Mouse (Mus musculus) heart, embryonic 11.5 days (tissue): ENCODE results near the gene Chpf2. TPM values are rescaled to one million over a fixed set of nuclear protein-coding genes. Genes with fewer than 3 reads are reported as not detected.

Source experiments
- ATAC-seq: fragments of 200-750 bp; cut with Nextera tagmentation; replicated peaks from 2 replicates; pipeline ENCODE4 v1.8.0; 2017; ENCODE audit warnings: moderate library complexity; ENCODE audit not compliant: insufficient number of reproducible peaks, low FRiP score, low TSS enrichment
- H3K27ac ChIP-seq: fragments of 300-500 bp; sonication (generic); 2 replicates; pipeline ENCODE4 v1.5.1; 2014; ENCODE audit warnings: mild to moderate bottlenecking, low read depth, low read length
- H3K27me3 ChIP-seq: fragments of 300-500 bp; sonication (generic); 2 replicates; pipeline ENCODE4 v1.6.1; 2014; ENCODE audit warnings: mild to moderate bottlenecking, low read length, mixed read lengths; ENCODE audit not compliant: control insufficient read depth, insufficient read depth
- H3K36me3 ChIP-seq: fragments of 300-500 bp; sonication (generic); 2 replicates; pipeline ENCODE4 v1.6.1; 2014; ENCODE audit warnings: mild to moderate bottlenecking, low read length, moderate library complexity, mixed read lengths; ENCODE audit not compliant: control insufficient read depth, insufficient read depth
- H3K4me1 ChIP-seq: fragments of 300-500 bp; sonication (generic); 2 replicates; pipeline ENCODE4 v1.6.1; 2014; ENCODE audit warnings: low read length; ENCODE audit not compliant: control insufficient read depth, insufficient read depth
- H3K4me2 ChIP-seq: fragments of 300-500 bp; sonication (generic); 2 replicates; pipeline ENCODE4 v1.6.1; 2014; ENCODE audit warnings: mild to moderate bottlenecking, moderate library complexity
- H3K4me3 ChIP-seq: fragments of 300-500 bp; sonication (generic); 2 replicates; pipeline ENCODE4 v1.5.1; 2014; ENCODE audit warnings: low read depth, low read length
- H3K9ac ChIP-seq: fragments of 300-500 bp; sonication (generic); 2 replicates; pipeline ENCODE4 v1.6.1; 2014; ENCODE audit warnings: mild to moderate bottlenecking, low read depth, low read length, moderate library complexity
- H3K9me3 ChIP-seq: fragments of 300-500 bp; sonication (generic); replicated peaks from 2 replicates; pipeline ENCODE4 v1.6.1; 2016; ENCODE audit warnings: low read length; ENCODE audit not compliant: control insufficient read depth
- WGBS: fragments of 180-500 bp; shearing (Covaris S2); extraction: QIAGEN DNeasy Blood & Tissue Kit; methylation state at CpG from one replicate; pipeline ENCODE4 v1.1.7; 2014; ENCODE audit not compliant: insufficient replicate concordance; 5-methylcytosine and 5-hydroxymethylcytosine counted together
- polyA plus RNA-seq: library from polyadenylated mRNA; unstranded; fragments of >200 nt; fragmentation: Nextera tagmentation; extraction: Ambion mirVana; gene quantifications from 2 replicates; pipeline ENCODE4 v1.2.1, GENCODE M21; 2014

Gene Chpf2
- polyA plus RNA-seq = 8.1 and 9.8 TPM in 2 replicates

DNA sequence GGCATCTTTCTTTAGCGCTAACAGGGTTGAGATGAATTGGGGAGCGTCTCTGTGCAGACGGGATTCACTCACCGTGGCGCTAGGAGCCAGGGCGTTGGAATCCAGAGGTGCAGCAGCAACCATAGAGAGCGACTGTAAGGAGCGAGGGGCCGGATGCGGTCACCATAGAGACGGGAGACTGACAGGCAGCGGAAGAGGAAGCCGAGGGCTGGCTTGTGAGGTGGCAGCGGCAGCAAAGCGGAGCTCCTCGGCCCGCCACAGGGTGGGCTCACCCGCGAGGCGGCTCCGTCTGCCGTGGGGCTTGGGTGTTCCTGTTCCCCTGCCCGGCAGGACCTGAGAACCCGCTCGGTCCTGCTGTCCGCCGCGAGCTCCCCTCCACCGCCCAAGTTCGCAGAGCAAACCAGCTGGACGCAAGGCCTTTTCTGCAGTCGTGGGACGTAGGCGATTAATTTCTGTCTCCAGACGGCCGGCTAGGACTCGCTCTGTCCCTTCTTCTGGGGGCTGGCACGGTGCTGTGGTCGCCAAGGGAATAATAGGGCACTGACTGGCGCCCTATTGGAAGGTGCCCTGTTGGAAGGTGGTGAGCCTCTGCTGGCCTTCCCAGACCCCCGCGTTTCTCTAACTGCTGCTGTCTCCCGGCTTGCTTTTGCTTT is at the start of gene Chpf2:
Gene Chpf2, plus strand, starts transcription at position 195 of the 653 bp plus-strand sequence.
- Histone ChIP-seq H3K9ac (peak within 1 kb of the TSS; percentile 90), H3K4me2 (peak within 1 kb of the TSS; percentile 72), H3K9me3 (no peaks in the 10 kb centered on the region), H3K27ac (peak within 1 kb of the TSS; percentile 84), H3K36me3 (peaks cover 8% of the 10 kb centered on the region), H3K4me3 (peak within 1 kb of the TSS; percentile 91), H3K4me1 (peaks cover 18% of the 10 kb centered on the region), H3K27me3 (no peaks in the 10 kb centered on the region)
- ATAC-seq = peak; percentile 77
- under 1% methylated on average over 43 of the region's 43 CpGs for WGBS

DNA sequence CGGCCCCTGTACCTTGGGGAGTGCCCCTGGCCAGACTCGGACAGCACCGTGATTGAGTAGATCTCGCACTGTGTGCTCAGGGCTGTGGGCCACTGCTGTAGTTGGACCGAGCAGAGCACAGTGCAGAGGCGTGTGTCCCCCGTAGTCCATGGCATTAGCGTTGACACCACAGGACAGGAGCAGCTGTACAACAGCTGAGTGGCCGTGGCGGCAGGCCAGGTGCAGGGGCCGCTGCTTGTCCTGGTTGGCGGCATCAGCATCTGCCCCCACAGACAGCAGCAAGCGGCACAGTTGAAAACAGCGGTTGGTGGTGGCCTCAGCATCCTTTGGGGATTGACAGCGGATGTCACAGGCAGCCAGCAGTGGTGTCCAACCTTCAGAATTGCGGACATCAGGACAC is 48.9 kb upstream of the Chpf2 start:
- Histone ChIP-seq H3K4me1 (peaks cover 16% of the 10 kb centered on the region), H3K27ac (no peak overlapping the region), H3K9me3 (no peaks in the 10 kb centered on the region), H3K27me3 (peaks cover 18% of the 10 kb centered on the region), H3K9ac (0 out of 2 replicates have a peak overlapping the region, but pooled peaks have one; percentile 16), H3K4me3 (no peak overlapping the region), H3K36me3 (no peaks in the 10 kb centered on the region), H3K4me2 (no peak overlapping the region)
- WGBS = 69% methylated on average over 16 of the region's 16 CpGs
- ATAC-seq = no peak

DNA sequence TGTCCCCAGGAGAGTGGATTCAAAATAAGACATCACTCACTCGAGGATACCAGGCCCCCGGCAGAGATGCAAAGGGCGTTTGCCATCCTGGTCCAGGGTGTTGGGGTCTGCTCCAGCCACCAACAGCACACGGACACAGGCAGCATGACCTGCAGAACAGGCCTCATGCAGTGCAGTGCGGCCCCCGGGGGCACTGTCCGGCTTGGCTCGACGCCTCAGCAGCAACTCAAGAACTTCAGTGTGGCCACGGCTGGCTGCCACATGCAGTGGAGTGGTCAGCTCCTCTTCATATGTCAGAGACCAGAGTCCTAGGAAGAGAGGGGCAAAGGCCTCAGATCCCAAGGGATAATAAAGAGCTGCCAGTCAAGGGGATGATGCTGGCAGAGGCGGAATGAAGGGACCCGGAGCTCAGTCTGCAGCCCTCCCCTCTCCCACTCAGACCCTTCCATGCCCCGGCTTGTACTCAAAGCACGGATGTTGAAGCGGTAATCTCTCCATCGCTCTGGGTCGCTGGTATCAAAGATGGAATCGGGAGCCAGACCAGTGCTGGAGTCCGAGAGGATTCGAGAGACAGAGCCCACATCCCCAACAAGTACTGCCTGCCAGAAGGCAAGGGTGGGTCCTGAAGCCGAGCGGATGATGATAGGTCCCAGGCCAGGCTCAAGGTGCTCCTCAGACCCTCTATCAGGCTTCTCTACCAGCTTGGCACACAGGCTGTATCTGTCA is 46.8 kb upstream of the Chpf2 start:
- no peak for ATAC-seq
- Histone ChIP-seq H3K4me3 (no peak overlapping the region), H3K27ac (no peak overlapping the region), H3K4me2 (peak overlapping the region; percentile 68), H3K9me3 (no peaks in the 10 kb centered on the region), H3K4me1 (peaks cover 16% of the 10 kb centered on the region), H3K36me3 (no peaks in the 10 kb centered on the region), H3K9ac (no peak overlapping the region), H3K27me3 (peaks cover 3% of the 10 kb centered on the region)
- 75% methylated on average over 22 of the region's 22 CpGs for WGBS

DNA sequence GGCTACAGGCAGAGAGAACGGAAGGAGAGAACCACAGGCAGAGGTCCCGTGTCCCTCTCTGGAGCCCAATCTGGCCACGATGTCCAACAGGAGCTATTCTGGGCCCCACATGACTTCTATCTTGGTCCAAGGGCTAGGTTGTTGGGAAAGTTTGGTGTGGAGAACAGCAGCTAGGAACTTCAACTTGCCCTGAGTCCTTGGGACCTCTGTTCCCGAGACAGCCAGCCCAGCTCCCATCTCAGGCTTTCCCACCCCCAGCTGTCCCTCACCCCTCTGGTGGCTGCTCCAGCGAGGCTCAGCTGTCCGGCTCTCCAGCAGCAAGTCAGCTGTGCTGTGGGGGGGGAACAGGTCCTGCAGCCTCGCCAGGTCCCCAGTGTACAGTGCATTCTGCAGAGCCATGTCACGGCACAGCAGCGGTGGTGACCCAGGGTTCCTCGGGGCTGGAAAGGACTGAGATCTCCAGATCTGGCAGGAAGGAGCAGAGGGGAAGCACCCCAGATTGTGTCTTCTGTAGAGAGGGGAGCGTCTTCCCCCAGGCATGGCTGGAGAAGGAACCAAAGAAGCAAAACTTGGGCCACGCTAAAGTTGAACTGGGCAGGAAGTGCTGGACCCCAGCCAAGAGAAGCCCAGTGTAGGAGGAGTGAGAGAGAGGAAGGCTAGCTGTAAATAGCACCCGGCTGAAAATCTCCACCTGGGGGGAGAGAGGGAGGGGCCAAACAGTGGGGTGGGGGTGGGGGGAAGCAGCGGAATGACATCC is 46.0 kb upstream of the Chpf2 start, which contains the start of gene Asb10:
Gene Asb10, minus strand, starts transcription at position 592 of the 757 bp plus-strand sequence.
- Histone ChIP-seq H3K27me3 (peaks cover 3% of the 10 kb centered on the region), H3K4me2 (peak within 1 kb of the TSS; percentile 68), H3K9ac (peak within 1 kb of the TSS; percentile 56), H3K4me1 (peaks cover 16% of the 10 kb centered on the region), H3K4me3 (peak within 1 kb of the TSS; percentile 21), H3K9me3 (no peaks in the 10 kb centered on the region), H3K27ac (peak within 1 kb of the TSS; percentile 66), H3K36me3 (no peaks in the 10 kb centered on the region)
- WGBS = 10% methylated on average over 14 of the region's 14 CpGs
- ATAC-seq = peak; percentile 19; the same call in 1 of the 2 replicates

DNA sequence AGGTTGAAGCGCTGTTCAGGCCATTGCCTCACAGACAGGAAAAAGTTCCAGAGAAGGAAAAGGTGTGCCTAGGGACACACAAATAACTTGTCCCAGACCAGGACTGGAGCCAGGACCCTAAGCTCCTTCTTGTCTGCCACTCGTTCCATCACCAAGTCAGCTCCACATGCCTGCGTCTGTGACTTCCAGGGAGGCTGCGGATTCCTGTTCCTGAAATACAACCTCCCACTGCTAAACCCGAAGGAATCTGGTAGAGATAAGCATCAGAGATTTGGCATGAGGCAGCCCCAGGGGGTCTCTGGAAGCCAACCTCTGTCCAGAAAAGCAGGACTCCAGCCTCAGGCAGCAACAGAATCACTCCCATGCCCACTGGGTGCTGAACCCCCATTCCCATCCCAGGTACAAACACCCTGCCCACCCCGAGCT is 45.4 kb upstream of the Chpf2 start:
- WGBS = 6% methylated on average over 6 of the region's 6 CpGs
- ATAC-seq = no peak
- Histone ChIP-seq H3K4me3 (peak overlapping the region; percentile 21), H3K27ac (no peak overlapping the region), H3K36me3 (no peaks in the 10 kb centered on the region), H3K4me1 (peaks cover 16% of the 10 kb centered on the region), H3K9ac (peak overlapping the region; percentile 4; the same call in 1 of the 2 replicates), H3K27me3 (peaks cover 3% of the 10 kb centered on the region), H3K4me2 (peak overlapping the region; percentile 68), H3K9me3 (no peaks in the 10 kb centered on the region)

DNA sequence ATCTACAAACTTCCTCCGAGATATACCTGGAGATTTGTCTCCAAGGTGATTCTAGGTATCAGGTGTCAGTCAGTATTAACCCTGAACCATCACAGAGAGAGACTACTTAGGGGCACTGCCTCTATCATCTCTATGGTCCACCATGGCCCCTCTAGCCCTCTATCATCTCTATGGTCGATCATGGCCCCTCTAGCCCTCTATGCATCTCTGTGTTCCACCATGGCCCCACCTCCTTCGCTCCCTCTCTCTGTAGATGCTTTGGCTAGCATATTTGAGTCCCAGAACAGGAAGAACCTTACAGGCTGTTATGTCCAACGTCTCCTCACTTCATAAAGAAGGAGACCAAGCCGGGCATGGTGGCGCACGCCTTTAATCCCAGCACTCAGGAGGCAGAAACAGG is 43.9 kb upstream of the Chpf2 start:
- Histone ChIP-seq H3K4me3 (no peak overlapping the region), H3K9ac (no peak overlapping the region), H3K27me3 (peaks cover under 1% of the 10 kb centered on the region), H3K36me3 (no peaks in the 10 kb centered on the region), H3K27ac (no peak overlapping the region), H3K9me3 (no peaks in the 10 kb centered on the region), H3K4me1 (peaks cover 16% of the 10 kb centered on the region), H3K4me2 (no peak overlapping the region)
- WGBS = 77% methylated on average over 7 of the region's 7 CpGs
- ATAC-seq = no peak

DNA sequence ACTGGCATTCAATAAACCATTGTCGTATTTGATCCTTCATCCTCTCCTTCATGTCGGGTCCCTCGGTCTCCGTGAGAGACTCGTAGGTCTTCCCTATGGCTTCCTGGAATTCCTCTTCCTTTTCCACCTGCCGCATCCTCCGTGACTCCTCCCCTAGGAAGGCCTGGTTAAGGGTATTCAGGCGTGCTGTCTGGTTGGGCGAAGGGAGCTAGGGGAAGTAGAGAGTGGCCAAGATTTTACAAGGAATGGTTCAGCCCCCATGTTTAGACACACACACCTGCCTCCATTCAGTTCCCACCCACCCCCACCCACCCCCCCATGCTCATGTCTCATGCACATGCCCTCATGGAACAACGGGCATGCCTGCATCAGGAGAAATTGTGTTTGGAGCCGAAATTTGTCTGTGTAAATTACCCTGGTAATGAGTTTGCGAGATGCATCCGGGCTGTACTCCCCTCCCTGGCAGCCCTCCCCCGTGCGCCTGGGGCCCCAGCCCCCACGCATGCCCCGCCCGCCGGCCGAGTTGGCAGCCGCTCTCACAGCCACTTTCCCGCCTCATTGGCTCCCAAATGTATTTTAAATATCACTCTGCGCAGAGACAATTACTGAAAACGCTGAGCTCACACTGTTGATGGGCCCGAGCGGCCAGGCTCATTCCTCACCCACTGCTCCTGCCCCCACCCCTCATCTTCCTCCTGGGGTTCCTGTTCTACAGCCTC is 35.8 kb upstream of the Chpf2 start:
- 34% methylated on average over 26 of the region's 26 CpGs for WGBS
- Histone ChIP-seq H3K27ac (no peak overlapping the region), H3K9ac (no peak overlapping the region), H3K27me3 (peaks cover 25% of the 10 kb centered on the region), H3K4me1 (no peaks in the 10 kb centered on the region), H3K4me3 (no peak overlapping the region), H3K4me2 (peak overlapping the region; percentile 42), H3K36me3 (no peaks in the 10 kb centered on the region), H3K9me3 (no peaks in the 10 kb centered on the region)
- ATAC-seq = no peak; the same call in 1 of the 2 replicates

DNA sequence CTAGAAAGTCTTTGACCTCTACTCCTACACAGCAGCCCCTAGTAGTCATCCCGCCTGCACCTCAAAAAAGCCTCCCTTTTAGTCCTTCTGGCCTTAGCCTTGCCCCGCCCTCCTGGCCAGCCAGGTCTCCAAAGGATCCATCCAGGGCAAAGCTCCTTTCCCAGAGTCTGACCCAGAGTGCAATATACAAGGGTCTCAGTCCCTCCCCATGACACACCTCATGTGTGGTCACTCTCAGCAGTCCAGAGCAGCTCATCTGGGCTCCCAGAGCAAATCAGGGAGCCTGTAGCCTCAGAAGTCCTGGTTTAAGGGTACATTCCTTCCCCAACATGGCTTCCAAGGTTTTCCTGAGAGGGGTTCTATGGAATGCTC is 35.2 kb upstream of the Chpf2 start:
- no peak overlapping the region for H3K9ac ChIP-seq
- H3K36me3 ChIP-seq = no peaks in the 10 kb centered on the region
- ATAC-seq = no peak
- H3K4me2 ChIP-seq = peak overlapping the region; percentile 42
- H3K4me3 ChIP-seq = no peak overlapping the region
- H3K4me1 ChIP-seq = no peaks in the 10 kb centered on the region
- H3K27me3 ChIP-seq = peaks cover 25% of the 10 kb centered on the region
- no peaks in the 10 kb centered on the region for H3K9me3 ChIP-seq
- 51% methylated on average over 2 of the region's 2 CpGs for WGBS
- no peak overlapping the region for H3K27ac ChIP-seq
